Mouse (Mus musculus) WW6 (cell line): ENCODE results near the gene Xpo5.
A peak's percentile ranks its signal among the peaks of the same experiment; 100 is the strongest.

Experiments
- DNase-seq: peaks from one replicate; pipeline ENCODE4 v3.0.0-alpha.2; 2013; ENCODE audit warnings: low read depth, low spot score

Xpo5 gene

GRCm38 (mm10) chr17:46202421-46203071 is at the start of gene Xpo5, which contains the start of gene Polh:
Gene Xpo5, plus strand, starts transcription at chr17:46202782.
Gene Polh, minus strand, starts transcription at chr17:46202645.
- peak; percentile 93 for DNase-seq

- peak; percentile 88 for DNase-seq
These were observed 49.5 kb upstream of the Xpo5 start, which contains the start of gene Mad2l1bp for GRCm38 (mm10) chr17:46152847-46153782. Gene Mad2l1bp, minus strand, starts transcription at chr17:46153553.

- no peak for DNase-seq
These were observed 48.2 kb upstream of the Xpo5 start for GRCm38 (mm10) chr17:46154336-46154735.

GRCm38 (mm10) chr17:46156680-46157079 is 45.9 kb upstream of the Xpo5 start:
- DNase-seq = no peak

DNA sequence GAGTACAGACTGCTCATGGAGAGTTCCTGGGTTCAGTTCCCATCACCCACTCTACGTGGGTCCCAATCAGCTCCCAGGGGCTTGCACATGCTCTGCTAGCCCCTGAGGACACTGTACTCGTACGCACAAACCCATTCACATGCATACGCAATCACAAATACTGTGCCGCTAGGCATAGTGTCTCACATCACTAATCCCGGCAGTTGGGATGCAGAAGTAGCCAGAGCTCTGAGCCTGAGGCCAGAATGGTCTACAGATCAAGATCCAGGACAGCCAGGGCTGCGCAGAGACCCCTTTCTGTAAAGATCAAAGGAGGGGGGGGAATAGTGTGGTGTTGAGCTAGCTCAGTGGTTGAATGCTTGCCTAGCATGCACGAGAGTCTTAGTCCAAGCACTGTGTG is 45.5 kb upstream of the Xpo5 start:
- DNase-seq = no peak

DNA sequence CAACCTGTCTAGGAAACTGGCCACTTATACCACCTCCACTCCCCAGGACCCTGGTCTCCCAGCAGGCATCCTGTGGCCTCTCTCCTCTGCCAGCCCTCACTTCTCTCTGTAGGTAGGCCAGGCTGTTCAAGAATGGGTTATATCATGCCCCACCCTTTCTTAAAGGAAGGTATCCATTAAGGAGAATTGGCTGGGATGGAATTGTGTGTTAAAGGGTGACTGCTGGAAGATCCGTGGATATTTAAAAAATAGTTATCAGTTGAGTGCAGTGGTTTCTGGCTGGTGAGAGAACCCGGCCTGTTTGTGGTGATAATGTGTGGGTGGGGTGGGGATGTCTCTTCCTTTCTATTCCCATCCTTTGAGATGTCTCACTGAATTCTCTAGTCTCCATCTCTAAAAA is 43.3 kb upstream of the Xpo5 start:
- no peak for DNase-seq

DNA sequence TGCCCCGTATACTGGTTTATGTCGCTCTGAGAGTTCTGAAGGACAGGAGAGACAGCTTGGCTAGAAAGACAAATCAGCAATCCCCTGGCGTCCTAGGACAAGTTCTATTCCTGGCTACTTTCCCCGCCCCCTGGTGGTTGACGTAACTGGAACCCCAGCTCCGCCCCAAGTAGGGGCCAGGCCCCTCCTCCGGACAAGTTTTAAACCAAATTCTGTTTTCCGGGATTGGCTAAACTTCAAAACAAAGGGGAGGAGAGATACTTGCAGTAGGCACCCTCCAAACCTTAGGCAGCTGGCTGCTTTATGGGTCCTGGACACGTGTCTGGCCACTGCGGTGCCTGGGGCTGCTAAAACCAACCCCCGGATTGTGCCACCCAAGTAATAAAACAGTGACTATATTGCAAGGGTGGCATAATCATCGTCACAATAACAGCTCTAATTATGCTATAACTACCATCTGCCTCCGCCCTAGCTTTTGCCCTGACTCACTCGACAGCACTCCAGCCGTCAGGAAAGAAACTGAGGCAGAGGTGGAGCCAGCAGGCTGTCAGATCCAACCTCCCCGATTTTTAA is 42.4 kb upstream of the Xpo5 start:
- peak; percentile 65 for DNase-seq

- peak; percentile 98 for DNase-seq
These were observed 41.9 kb upstream of the Xpo5 start, which contains the start of gene Gtpbp2 for GRCm38 (mm10) chr17:46160686-46161085. Gene Gtpbp2, plus strand, starts transcription at chr17:46161032.

GRCm38 (mm10) chr17:46161179-46161578 is 41.4 kb upstream of the Xpo5 start:
- DNase-seq = no peak

- DNase-seq = no peak
These were observed 40.9 kb upstream of the Xpo5 start for GRCm38 (mm10) chr17:46161710-46162109.

GRCm38 (mm10) chr17:46162551-46162950 is 40.0 kb upstream of the Xpo5 start:
- DNase-seq = no peak

DNA sequence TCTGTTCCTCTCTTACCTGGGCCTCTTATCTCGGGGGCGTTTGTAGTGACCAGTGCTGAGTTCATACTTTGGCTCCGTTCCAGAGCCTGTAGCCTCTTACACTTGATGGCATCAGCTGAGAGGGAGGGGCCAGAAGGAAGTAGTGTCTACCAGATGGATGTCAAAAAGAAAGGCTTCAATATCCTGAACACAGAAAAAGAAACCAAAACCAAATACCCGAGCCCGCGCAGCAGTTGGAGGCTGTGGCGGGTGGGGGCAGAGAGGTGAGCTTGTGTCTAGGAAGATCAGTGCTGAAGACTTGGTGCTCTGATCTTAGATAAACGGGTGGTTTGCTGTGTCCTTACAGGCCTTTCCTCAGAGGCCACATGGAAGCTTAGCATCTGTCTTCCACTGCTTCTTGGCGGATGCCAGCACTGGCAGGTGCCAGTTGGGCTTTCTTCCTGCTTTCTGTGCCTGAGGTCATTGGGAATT is 39.6 kb upstream of the Xpo5 start:
- no peak for DNase-seq

GRCm38 (mm10) chr17:46164301-46164700 is 38.3 kb upstream of the Xpo5 start:
- DNase-seq = no peak

DNA sequence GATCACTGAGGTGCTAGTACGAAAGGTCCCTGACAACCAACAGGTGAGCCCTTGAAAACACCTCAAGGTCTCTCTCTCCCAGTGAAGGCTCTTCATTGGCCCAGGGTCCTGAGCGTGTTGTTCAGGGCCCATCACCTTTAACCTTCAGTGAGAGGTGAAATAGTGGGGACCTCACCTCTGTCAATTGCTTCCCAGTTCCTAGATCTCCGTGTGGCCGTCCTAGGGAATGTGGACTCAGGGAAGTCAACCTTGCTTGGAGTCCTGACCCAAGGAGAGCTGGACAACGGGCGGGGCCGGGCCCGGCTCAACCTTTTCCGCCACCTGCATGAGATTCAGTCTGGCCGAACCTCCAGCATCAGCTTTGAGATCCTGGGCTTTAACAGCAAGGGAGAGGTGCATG is 37.8 kb upstream of the Xpo5 start:
- no peak for DNase-seq

DNA sequence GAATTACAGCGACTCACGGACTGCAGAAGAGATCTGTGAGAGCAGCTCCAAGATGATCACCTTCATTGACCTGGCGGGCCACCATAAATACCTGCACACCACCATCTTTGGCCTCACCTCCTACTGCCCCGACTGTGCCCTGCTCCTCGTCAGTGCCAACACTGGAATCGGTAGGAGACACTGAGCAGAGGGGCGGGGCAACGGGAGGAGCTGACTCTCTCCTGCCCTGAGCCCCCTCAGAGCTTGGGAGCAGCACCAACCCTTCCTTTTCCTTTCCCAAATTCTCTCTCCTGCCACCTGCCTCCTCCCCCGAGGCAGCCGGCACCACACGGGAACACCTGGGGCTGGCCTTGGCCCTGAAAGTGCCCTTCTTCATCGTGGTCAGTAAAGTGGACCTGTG is 37.1 kb upstream of the Xpo5 start:
- no peak for DNase-seq

DNA sequence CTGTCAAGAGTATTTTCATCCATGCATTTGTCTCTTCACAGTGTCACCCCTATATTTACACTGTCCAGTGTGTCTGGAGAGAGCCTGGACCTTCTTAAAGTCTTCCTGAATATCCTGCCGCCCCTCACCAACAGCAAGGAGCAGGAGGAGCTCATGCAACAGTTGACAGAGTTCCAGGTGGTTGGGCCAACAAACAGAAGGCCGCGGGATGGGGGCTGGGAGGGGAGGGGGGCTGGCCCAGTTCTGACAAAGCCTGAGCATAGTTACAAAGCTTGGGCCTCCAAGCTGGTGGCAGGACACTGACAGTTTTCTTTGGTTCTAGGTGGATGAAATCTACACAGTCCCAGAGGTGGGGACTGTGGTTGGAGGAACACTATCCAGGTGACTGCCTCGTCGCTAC is 36.3 kb upstream of the Xpo5 start:
- no peak for DNase-seq

DNA sequence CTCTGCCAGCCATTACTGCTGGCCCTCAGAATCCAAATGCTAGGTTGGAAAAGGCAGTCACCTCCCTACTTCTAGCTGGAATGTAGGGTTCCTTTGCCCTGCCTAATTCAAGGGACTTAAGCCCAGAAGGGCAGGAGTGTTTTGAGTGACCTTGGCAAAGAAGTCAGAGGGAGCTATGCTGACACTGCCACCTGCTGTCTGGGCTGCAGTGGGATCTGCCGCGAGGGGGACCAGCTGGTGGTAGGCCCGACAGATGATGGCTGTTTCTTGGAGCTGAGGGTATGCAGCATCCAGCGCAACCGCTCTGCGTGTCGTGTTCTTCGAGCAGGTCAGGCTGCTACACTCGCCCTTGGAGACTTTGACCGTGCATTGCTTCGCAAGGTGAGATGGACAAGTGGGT is 35.6 kb upstream of the Xpo5 start:
- no peak for DNase-seq

DNA sequence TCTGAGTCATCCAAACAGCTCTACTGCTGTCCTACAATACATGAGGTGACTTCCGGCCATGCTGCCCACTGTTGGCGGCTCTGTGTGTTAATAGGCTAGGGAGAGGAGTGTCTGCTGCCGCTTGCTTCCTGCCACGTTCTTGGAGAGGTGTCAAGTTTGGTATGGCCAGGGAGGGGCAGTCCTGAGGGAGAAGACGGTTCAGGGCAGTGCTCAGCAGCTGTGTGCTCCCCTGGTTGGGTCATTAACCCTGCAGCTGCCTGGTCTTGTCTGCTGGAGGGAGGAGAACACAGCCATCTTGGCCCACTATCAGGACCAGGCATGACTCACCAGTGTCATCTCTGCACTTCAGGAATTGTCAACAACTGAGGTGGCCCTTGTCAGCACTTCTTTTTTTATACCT is 34.3 kb upstream of the Xpo5 start:
- no peak for DNase-seq

- DNase-seq = no peak
These were observed 33.8 kb upstream of the Xpo5 start for GRCm38 (mm10) chr17:46168768-46169167.

DNA sequence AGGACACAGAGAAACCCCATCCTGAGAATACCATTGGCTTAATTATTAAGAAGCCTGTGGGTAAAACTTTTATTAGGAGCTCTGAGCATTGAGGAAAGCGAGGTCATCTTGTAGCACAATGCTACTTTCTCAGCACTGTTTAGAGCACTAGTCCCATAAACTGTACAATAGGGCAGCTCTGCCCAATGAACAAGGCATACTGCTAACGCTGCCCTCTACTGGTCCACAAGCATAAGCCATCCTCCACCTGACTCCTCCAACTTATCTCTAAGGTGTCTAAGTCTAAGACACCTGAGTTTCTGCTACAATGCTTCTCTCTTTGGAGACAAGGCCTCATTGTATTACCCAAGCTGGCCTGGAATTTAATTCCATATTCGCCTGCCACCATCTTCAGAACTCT is 32.0 kb upstream of the Xpo5 start:
- no peak for DNase-seq

DNA sequence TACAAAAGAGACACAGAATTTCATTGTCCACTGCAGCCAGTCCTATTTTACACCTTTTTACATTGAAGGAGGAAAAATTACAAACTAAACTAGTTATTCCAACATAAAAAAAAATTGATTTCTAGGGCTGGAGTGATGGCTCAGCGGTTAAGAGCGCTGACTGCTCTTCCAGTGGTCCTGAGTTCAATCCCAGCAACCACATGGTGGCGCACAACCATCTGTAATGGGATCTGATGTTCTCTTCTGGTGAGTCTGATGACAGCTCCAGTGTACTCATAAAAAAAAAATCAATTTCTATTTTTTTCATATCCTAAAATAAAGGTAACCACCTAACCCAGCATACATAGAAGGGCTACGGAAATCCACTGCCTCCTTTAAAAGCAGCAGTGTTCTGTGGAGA is 20.3 kb upstream of the Xpo5 start:
- DNase-seq = no peak

DNA sequence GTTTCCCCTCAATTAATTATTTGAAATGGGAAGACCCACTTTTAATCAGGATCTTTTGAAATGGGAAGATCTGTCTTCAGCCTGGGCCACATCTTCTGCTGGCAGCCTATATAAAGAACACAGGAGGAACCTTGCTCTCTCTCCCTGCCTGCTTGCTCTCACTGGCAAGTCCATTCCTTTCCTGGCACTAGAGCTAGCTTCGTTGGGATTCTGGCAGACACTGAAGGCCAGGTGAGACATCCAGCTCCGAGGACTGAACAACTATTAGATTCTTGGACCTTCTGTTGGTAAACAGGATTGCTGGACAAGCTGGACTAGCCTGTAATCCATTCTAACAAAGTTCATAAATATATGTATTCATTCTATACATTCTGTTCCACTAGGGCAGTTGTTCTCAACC is 13.8 kb upstream of the Xpo5 start:
- DNase-seq = no peak
